Mouse (Mus musculus): ENCODE results near the gene Hif3a. TPM values are rescaled to one million over a fixed set of nuclear protein-coding genes. Genes with fewer than 3 reads are reported as not detected.
A peak's percentile ranks its signal among the peaks of the same experiment; 100 is the strongest.

The Hif3a gene
- polyA plus RNA-seq, 1 experiment from 2014 or later, result 7.6 TPM

- H3K4me1 ChIP-seq (ENCODE audit: control insufficient read depth, insufficient read depth, low read length), result peaks cover 24% of the 10 kb centered on the region
- H3K27me3 ChIP-seq (ENCODE audit: control insufficient read depth, insufficient read depth, low read length), result no peaks in the 10 kb centered on the region
- H3K4me3 ChIP-seq (ENCODE audit: low read depth, low read length), result peak within 1 kb of the TSS; percentile 29
- H3K9ac ChIP-seq (ENCODE audit: low read length), result peak within 1 kb of the TSS; percentile 44
- 21% methylated on average over 26 of the region's 26 CpGs for WGBS
- peak; percentile 85 for ATAC-seq (ENCODE audit: insufficient read depth, low FRiP score, low TSS enrichment)
- peak; percentile 88 for DNase-seq (ENCODE audit: low spot score)
- peak within 1 kb of the TSS; percentile 55 for H3K4me2 ChIP-seq (ENCODE audit: low read depth)
- 0 out of 2 replicates have a peak within 1 kb of the TSS, but pooled peaks have one; percentile 50 for H3K27ac ChIP-seq (ENCODE audit: low read depth, low read length)
- no peaks in the 10 kb centered on the region for H3K36me3 ChIP-seq (ENCODE audit: control insufficient read depth, insufficient read depth, low read length)
- H3K9me3 ChIP-seq (ENCODE audit: control insufficient read depth, low read length), result no peaks in the 10 kb centered on the region
These were observed 79.2 kb downstream of the Hif3a start, which contains the start of gene Gm42372 for GRCm38 (mm10) chr7:16982859-16983568. TSS of gene Gm42372 (plus strand) at chr7:16983086.

Other genes with a start within 250 kb of the Hif3a start
- gene Strn4, start 246.5 kb downstream of the Hif3a start, polyA plus RNA-seq (2014; fragmentation: Nextera tagmentation; extraction: Ambion mirVana), result 140 and 143 TPM in 2 replicates
- 24.3 and 24.4 TPM in 2 replicates for gene Fkrp, start 245.7 kb downstream of the Hif3a start, polyA plus RNA-seq (2014; fragmentation: Nextera tagmentation; extraction: Ambion mirVana)
- gene Prkd2, start 219.5 kb downstream of the Hif3a start, polyA plus RNA-seq (2014; fragmentation: Nextera tagmentation; extraction: Ambion mirVana), result 10.9 and 11.2 TPM in 2 replicates
- 9.5 and 10.6 TPM in 2 replicates for gene Dact3, start 187.1 kb downstream of the Hif3a start, polyA plus RNA-seq (2014; fragmentation: Nextera tagmentation; extraction: Ambion mirVana)
- gene Gng8, start 170.6 kb downstream of the Hif3a start, polyA plus RNA-seq (2014; fragmentation: Nextera tagmentation; extraction: Ambion mirVana), result 7.0 and 7.2 TPM in 2 replicates
- 0.41 and 0.76 TPM in 2 replicates for gene Ptgir, start 155.9 kb downstream of the Hif3a start, polyA plus RNA-seq (2014; fragmentation: Nextera tagmentation; extraction: Ambion mirVana)
- gene Calm3, start 138.3 kb downstream of the Hif3a start, polyA plus RNA-seq (2014; fragmentation: Nextera tagmentation; extraction: Ambion mirVana), result 257 and 263 TPM in 2 replicates
- gene Pnmal2, start 117.7 kb downstream of the Hif3a start, polyA plus RNA-seq (2014; fragmentation: Nextera tagmentation; extraction: Ambion mirVana), result 9.4 and 10.5 TPM in 2 replicates
- 15.6 and 18.0 TPM in 2 replicates for gene Pnmal1, start 102.7 kb downstream of the Hif3a start, polyA plus RNA-seq (2014; fragmentation: Nextera tagmentation; extraction: Ambion mirVana)
- 1.8 and 2.0 TPM in 2 replicates for gene Gm42372, start 79.3 kb downstream of the Hif3a start, polyA plus RNA-seq (2014; fragmentation: Nextera tagmentation; extraction: Ambion mirVana)
- 16.9 and 17.7 TPM in 2 replicates for gene Ccdc8, start 69.7 kb downstream of the Hif3a start, polyA plus RNA-seq (2014; fragmentation: Nextera tagmentation; extraction: Ambion mirVana)
- 120 and 128 TPM in 2 replicates for gene Ppp5c, start 34.5 kb downstream of the Hif3a start, polyA plus RNA-seq (2014; fragmentation: Nextera tagmentation; extraction: Ambion mirVana)
- gene Psg16, start 11.6 kb upstream of the Hif3a start, polyA plus RNA-seq (2014; fragmentation: Nextera tagmentation; extraction: Ambion mirVana), result 0.09 TPM in 1 of 2 replicates, not detected in the other
- gene Ceacam3, start 87.9 kb upstream of the Hif3a start, polyA plus RNA-seq (2014; fragmentation: Nextera tagmentation; extraction: Ambion mirVana), result not detected in 2 replicates
- gene Psg29, start 141.1 kb upstream of the Hif3a start, polyA plus RNA-seq (2014; fragmentation: Nextera tagmentation; extraction: Ambion mirVana), result not detected in 2 replicates